Mouse (Mus musculus) neutrophil, adult 65 days (primary cell): ENCODE results near the gene Abhd12b. TPM values are rescaled to one million over a fixed set of nuclear protein-coding genes. Genes with fewer than 3 reads are reported as not detected.

Experiments
- total RNA-seq: library from RNA; stranded (reverse); gene quantifications from 2 replicates; pipeline ENCODE4 v1.2.4, GENCODE M21; 2023

Gene Abhd12b
- not detected in 2 replicates for total RNA-seq

DNA sequence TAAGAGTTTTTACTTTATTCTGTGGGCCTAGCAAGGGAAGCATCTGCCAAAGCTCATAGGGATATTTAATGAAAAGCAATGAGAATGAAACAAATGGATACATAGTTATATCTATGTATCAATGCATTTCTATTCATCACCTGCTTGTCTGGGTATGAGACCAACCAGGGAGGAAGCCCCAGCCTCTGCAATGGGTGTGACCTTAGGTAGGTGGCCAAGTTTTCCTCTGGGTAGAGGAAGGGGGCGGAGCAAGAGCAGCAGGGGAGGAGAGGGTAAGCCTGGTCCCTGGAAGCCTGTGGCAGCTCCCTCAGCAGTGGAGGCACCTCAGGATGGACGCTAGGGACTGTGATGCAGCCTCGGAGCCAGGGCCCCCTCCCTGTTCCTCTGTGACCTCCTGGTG lies at the start of gene Abhd12b:
Abhd12b (plus strand) TSS at position 301 of the 400 bp plus-strand sequence.

DNA sequence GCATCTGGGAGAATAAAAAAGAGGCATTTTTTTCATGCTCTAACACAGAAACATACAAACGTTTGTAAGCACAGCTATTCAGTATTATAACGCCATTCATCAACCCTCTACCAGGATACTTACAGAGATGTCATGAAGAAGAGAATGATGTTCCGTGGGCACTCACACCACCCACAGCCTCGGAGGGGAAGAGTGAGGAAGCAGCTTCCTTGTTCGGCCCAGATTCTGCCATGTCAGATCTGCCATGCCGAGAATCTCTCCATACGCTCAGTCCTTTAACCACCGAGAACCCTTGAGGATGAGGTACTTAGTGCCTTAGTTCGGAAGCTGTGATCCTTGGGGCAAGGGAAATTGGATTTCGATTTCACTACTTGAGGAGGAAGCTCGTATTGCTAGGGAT lies 40.6 kb upstream of the Abhd12b start, which contains the start of gene Nin:
Nin (minus strand) TSS at position 367 of the 400 bp plus-strand sequence.

DNA sequence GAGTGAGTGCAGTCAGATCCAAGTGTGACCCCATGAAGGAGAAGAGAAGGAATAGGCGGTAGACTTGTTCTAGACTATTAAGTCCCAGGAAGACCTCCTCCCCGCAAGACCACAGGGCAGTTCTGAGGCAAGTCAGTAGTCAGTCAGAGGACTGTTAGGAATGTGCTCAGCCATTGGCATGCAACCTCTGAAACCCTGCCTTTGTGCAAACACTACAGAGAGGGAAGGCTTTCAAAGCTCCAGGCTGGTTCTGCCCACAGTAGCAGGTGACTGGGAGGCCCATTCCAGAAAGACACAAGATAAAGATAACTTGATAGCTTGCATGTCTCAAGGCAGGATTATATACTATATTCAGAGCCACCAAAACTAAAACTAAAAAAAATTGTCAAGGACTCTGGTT lies 77.4 kb downstream of the Abhd12b start, which contains the start of gene Pygl:
Pygl (minus strand) TSS at position 195 of the 400 bp plus-strand sequence.

Other genes with a start within 250 kb of the Abhd12b start
- gene Sav1, start 167.1 kb upstream of the Abhd12b start, total RNA-seq: 27.9 and 28.0 TPM in 2 replicates
- gene Nin, start 40.4 kb upstream of the Abhd12b start, total RNA-seq: 259 and 325 TPM in 2 replicates
- 806 and 840 TPM in 2 replicates for gene Pygl, start 77.3 kb downstream of the Abhd12b start, total RNA-seq
- gene Trim9, start 193.5 kb downstream of the Abhd12b start, total RNA-seq: 0.16 and 0.18 TPM in 2 replicates